Mouse (Mus musculus) myocyte (in vitro differentiated cells): ENCODE results near the gene Slc26a9. TPM values are rescaled to one million over a fixed set of nuclear protein-coding genes. Genes with fewer than 3 reads are reported as not detected.
A peak's percentile ranks its signal among the peaks of the same experiment; 100 is the strongest.

Source experiments
- H3K27me3 ChIP-seq: one replicate; pipeline ENCODE4 v1.6.1; 2011; ENCODE audit not compliant: control insufficient read depth, insufficient read depth, insufficient read length
- H3K36me3 ChIP-seq: one replicate; pipeline ENCODE4 v1.6.1; 2011; ENCODE audit not compliant: control insufficient read depth, insufficient read depth
- H3K4me2 ChIP-seq: one replicate; pipeline ENCODE4 v1.6.1; 2011; ENCODE audit warnings: low read depth, control low read depth
- H3K4me3 ChIP-seq: one replicate; pipeline ENCODE4 v1.5.1; 2011; ENCODE audit warnings: mild to moderate bottlenecking, control low read depth, moderate library complexity
- H3K79me2 ChIP-seq: one replicate; pipeline ENCODE4 v1.6.1; 2011; ENCODE audit not compliant: control insufficient read depth, insufficient read depth
- H3ac ChIP-seq: one replicate; pipeline ENCODE4 v1.6.1; 2011; ENCODE audit not compliant: control insufficient read depth, insufficient read length
- CEBPB ChIP-seq: IDR thresholded peaks from 2 replicates; pipeline ENCODE4 v1.6.1; 2011; ENCODE audit warnings: mild to moderate bottlenecking, moderate library complexity; ENCODE audit not compliant: poor library complexity, insufficient read depth, severe bottlenecking
- E2F4 ChIP-seq: IDR thresholded peaks from one replicate; pipeline ENCODE4 v1.6.1; 2011; ENCODE audit warnings: mild to moderate bottlenecking, control low read depth, moderate library complexity; ENCODE audit not compliant: insufficient read depth
- MAX ChIP-seq: IDR thresholded peaks from one replicate; pipeline ENCODE4 v1.6.1; 2011; ENCODE audit warnings: low read depth, mild to moderate bottlenecking, control low read depth
- MYOD1 ChIP-seq, 3 experiments: IDR thresholded peaks; one replicate each; pipeline ENCODE4 v1.6.1; 2011; ENCODE audit warnings: control low read depth in 2 of 3, low read depth in 2 of 3, mild to moderate bottlenecking in 2 of 3, moderate library complexity in 1 of 3; ENCODE audit not compliant: insufficient read length in 2 of 3, control insufficient read depth in 1 of 3
- MYOG ChIP-seq, 3 experiments: IDR thresholded peaks; one replicate each; pipeline ENCODE4 v1.6.1; 2011; ENCODE audit warnings: control low read depth in 2 of 3, low read depth in 2 of 3, mild to moderate bottlenecking in 2 of 3; ENCODE audit not compliant: insufficient read length in 2 of 3, control insufficient read depth in 1 of 3, insufficient read depth in 1 of 3
- POLR2A ChIP-seq: IDR thresholded peaks from one replicate; pipeline ENCODE4 v1.6.1; 2011; ENCODE audit warnings: low read depth, mild to moderate bottlenecking, control low read depth, moderate library complexity; ENCODE audit not compliant: insufficient read length
- POLR2AphosphoS2 ChIP-seq: IDR thresholded peaks from one replicate; pipeline ENCODE4 v1.6.1; 2011; ENCODE audit warnings: low read depth, control low read depth; ENCODE audit not compliant: insufficient read length
- REST ChIP-seq: IDR thresholded peaks from one replicate; pipeline ENCODE4 v1.6.1; 2011; ENCODE audit warnings: mild to moderate bottlenecking, control low read depth, moderate library complexity; ENCODE audit not compliant: insufficient read depth, insufficient read length
- SRF ChIP-seq: IDR thresholded peaks from one replicate; pipeline ENCODE4 v1.6.1; 2011; ENCODE audit warnings: low read depth; ENCODE audit not compliant: control insufficient read depth, insufficient read length
- TCF12 ChIP-seq: IDR thresholded peaks from one replicate; pipeline ENCODE4 v1.6.1; 2011; ENCODE audit warnings: mild to moderate bottlenecking, control low read depth; ENCODE audit not compliant: poor library complexity, insufficient read depth, severe bottlenecking
- TCF3 ChIP-seq: IDR thresholded peaks from one replicate; pipeline ENCODE4 v1.6.1; 2011; ENCODE audit warnings: low read depth, control low read depth; ENCODE audit not compliant: insufficient read length
- USF1 ChIP-seq: IDR thresholded peaks from one replicate; pipeline ENCODE4 v1.6.1; 2011; ENCODE audit warnings: low read depth, mild to moderate bottlenecking, control low read depth, moderate library complexity
- polyA plus RNA-seq: library from polyadenylated mRNA; unstranded; fragments of >200 nt; fragmentation: generic; extraction: Trizol; gene quantifications from one replicate; pipeline ENCODE4 v1.2.1, GENCODE M21; 2012; ENCODE audit warnings: missing spikeins

Slc26a9 gene
- polyA plus RNA-seq, 1 experiment: not detected

GRCm38 (mm10) chr1:131701391-131701790 lies 42.4 kb upstream of the Slc26a9 start:
- TF ChIP-seq MYOG (IDR thresholded peaks at IDR 0.05; ENCODE audit: control insufficient read depth in 1 of 3, insufficient read depth in 1 of 3, insufficient read length in 2 of 3, low read depth in 2 of 3): no peak
- no peak for TF ChIP-seq POLR2A
- TF ChIP-seq MAX: no peak
- no peak for TF ChIP-seq REST
- no peak for TF ChIP-seq SRF
- no peak for TF ChIP-seq USF1
- no peak for TF ChIP-seq E2F4
- no peak for TF ChIP-seq TCF3
- TF ChIP-seq CEBPB: no peak
- no peak for TF ChIP-seq POLR2AphosphoS2
- no peak for TF ChIP-seq MYOD1 (IDR thresholded peaks at IDR 0.05; ENCODE audit: control insufficient read depth in 1 of 3, insufficient read length in 2 of 3, low read depth in 2 of 3)
- no peak for TF ChIP-seq TCF12
- Histone ChIP-seq H3K27me3 (no peaks in the 10 kb centered on the region), H3ac (no peak overlapping the region)

DNA sequence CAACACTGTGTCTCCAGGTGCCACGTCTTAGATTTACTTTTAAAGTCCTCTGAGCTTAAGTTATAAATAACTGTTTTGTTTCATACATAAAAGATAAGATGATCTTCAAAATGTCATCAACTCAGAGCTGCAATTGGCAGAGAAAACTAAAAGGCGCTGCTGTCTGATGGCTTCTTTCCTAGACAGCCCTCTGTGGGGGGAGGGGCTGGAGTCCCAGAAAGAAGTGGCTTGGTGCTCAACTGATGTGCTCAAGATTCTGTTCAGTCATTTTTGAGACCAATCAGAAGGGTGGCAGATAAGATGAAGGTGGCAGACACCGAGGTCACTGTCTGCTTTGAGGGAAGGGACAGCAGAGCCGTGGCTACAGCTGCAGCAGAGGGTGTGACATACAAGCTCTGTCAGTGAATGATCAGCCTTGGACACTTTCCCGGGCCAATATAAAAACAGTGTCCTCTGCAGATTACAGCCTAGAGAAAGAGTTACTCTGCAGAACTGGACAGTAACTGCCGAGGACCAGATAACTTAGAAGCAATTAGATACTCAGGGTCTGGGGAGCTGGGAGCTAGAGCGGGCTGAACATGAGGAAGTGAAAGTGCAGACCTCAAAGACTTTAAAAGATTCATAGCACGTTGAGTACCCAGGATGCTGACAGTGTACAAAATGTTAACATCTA lies 41.6 kb upstream of the Slc26a9 start:
- Histone ChIP-seq H3K36me3 (no peaks in the 10 kb centered on the region), H3K79me2 (no peaks in the 10 kb centered on the region), H3ac (no peak overlapping the region), H3K4me2 (no peak overlapping the region), H3K4me3 (no peak overlapping the region), H3K27me3 (no peaks in the 10 kb centered on the region)
- TF ChIP-seq E2F4 (no peak), MAX (no peak), CEBPB (no peak), SRF (no peak), POLR2AphosphoS2 (no peak), REST (no peak), POLR2A (no peak), TCF3 (no peak), USF1 (no peak), MYOD1 (IDR thresholded peaks at IDR 0.05; ENCODE audit: control insufficient read depth in 1 of 3, insufficient read length in 2 of 3, low read depth in 2 of 3) (no peak), MYOG (IDR thresholded peaks at IDR 0.05; ENCODE audit: control insufficient read depth in 1 of 3, insufficient read depth in 1 of 3, insufficient read length in 2 of 3, low read depth in 2 of 3) (no peak), TCF12 (no peak)

More at GRCm38 (mm10) chr1:131701391-131701790, 42.4 kb upstream of the Slc26a9 start:
- H3K4me3 ChIP-seq: no peak overlapping the region
- no peaks in the 10 kb centered on the region for H3K79me2 ChIP-seq
- no peak overlapping the region for H3K4me2 ChIP-seq
- H3K36me3 ChIP-seq: no peaks in the 10 kb centered on the region

DNA sequence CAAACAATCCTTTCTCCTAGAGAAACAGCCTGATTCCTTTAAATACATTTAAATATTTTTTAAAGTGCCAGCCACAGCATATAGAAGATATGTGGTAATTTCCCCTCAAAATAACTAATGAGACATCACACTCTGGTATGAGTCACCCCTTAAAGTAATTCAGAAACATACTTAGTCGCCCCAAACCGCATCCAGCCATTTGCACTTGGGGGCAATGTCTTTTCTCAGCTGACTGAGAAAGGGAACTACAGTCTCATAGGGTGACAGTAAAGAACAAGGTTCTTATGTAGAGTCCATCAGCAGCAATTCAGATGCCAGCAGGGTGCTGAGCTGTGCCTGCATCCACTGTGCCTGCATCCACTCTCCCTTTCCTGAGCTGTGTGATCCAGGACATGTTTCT lies 40.3 kb upstream of the Slc26a9 start:
- no peak for TF ChIP-seq MYOG (IDR thresholded peaks at IDR 0.05; ENCODE audit: control insufficient read depth in 1 of 3, insufficient read depth in 1 of 3, insufficient read length in 2 of 3, low read depth in 2 of 3)
- no peak for TF ChIP-seq MYOD1 (IDR thresholded peaks at IDR 0.05; ENCODE audit: control insufficient read depth in 1 of 3, insufficient read length in 2 of 3, low read depth in 2 of 3)
- no peak for TF ChIP-seq TCF3
- no peak for TF ChIP-seq MAX
- TF ChIP-seq POLR2A: no peak
- no peak for TF ChIP-seq CEBPB
- no peak for TF ChIP-seq POLR2AphosphoS2
- no peak for TF ChIP-seq E2F4
- TF ChIP-seq REST: no peak
- TF ChIP-seq USF1: no peak
- no peak for TF ChIP-seq SRF
- TF ChIP-seq TCF12: no peak
- Histone ChIP-seq H3K4me3 (no peak overlapping the region), H3K36me3 (no peaks in the 10 kb centered on the region), H3K27me3 (no peaks in the 10 kb centered on the region), H3K4me2 (no peak overlapping the region), H3ac (no peak overlapping the region), H3K79me2 (no peaks in the 10 kb centered on the region)

- Histone ChIP-seq H3K4me3 (no peak overlapping the region), H3ac (no peak overlapping the region), H3K27me3 (no peaks in the 10 kb centered on the region), H3K4me2 (no peak overlapping the region), H3K36me3 (no peaks in the 10 kb centered on the region), H3K79me2 (no peaks in the 10 kb centered on the region)
- TF ChIP-seq TCF12 (no peak), MYOG (IDR thresholded peaks at IDR 0.05; ENCODE audit: control insufficient read depth in 1 of 3, insufficient read depth in 1 of 3, insufficient read length in 2 of 3, low read depth in 2 of 3) (no peak), E2F4 (no peak), REST (no peak), MYOD1 (IDR thresholded peaks at IDR 0.05; ENCODE audit: control insufficient read depth in 1 of 3, insufficient read length in 2 of 3, low read depth in 2 of 3) (no peak), POLR2A (no peak), MAX (no peak)
These were observed 35.5 kb upstream of the Slc26a9 start for GRCm38 (mm10) chr1:131708338-131708737.

DNA sequence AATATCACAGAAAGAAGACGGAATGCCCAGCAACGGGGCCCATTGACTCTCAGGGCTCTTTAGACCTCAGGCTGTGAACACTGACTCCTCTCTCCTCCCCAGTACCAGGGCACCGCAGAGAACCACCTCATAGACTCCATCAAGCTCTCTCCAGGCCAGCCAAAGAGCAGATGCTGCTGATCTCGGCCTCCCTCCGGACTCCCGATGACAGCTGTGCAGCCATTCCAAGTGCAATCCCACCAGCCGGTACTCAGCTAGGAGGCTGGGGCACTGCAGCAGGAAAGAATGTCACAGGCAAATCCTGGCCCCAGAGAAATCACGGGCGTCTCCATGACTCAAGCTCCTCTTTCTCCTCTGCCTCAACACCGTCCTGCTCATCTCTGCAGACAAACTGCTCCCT lies 32.3 kb upstream of the Slc26a9 start:
- Histone ChIP-seq H3K79me2 (no peaks in the 10 kb centered on the region), H3ac (no peak overlapping the region), H3K4me2 (no peak overlapping the region), H3K27me3 (no peaks in the 10 kb centered on the region), H3K36me3 (no peaks in the 10 kb centered on the region), H3K4me3 (no peak overlapping the region)
- TF ChIP-seq TCF3 (no peak), MYOG (IDR thresholded peaks at IDR 0.05; ENCODE audit: control insufficient read depth in 1 of 3, insufficient read depth in 1 of 3, insufficient read length in 2 of 3, low read depth in 2 of 3) (peak in 1 of 3 experiments; percentile 42), CEBPB (no peak), TCF12 (no peak), REST (no peak), MYOD1 (IDR thresholded peaks at IDR 0.05; ENCODE audit: control insufficient read depth in 1 of 3, insufficient read length in 2 of 3, low read depth in 2 of 3) (no peak), SRF (no peak)
